Mouse (Mus musculus): ENCODE data around the gene Vps52.
A peak's percentile ranks its signal among the peaks of the same experiment; 100 is the strongest.

The Vps52 gene

GRCm38 (mm10) chr17:33919351-33920281 lies 36.0 kb upstream of the Vps52 start:
- peak; percentile 91 for DNase-seq (ENCODE audit: extremely low read depth, insufficient read length, low spot score)

- peak; percentile 90 for DNase-seq (ENCODE audit: extremely low read depth, insufficient read length, low spot score)
Observed at GRCm38 (mm10) chr17:33920282-33921097, 35.1 kb upstream of the Vps52 start.

- no peak for DNase-seq (ENCODE audit: extremely low read depth, insufficient read length, low spot score)
Observed at GRCm38 (mm10) chr17:33921361-33921760, 34.3 kb upstream of the Vps52 start.

GRCm38 (mm10) chr17:33924577-33925283 lies 30.9 kb upstream of the Vps52 start:
- DNase-seq (ENCODE audit: extremely low read depth, insufficient read length, low spot score): no peak

GRCm38 (mm10) chr17:33925406-33926116 lies 30.1 kb upstream of the Vps52 start:
- no peak for DNase-seq (ENCODE audit: extremely low read depth, insufficient read length, low spot score)

- no peak for DNase-seq (ENCODE audit: extremely low read depth, insufficient read length, low spot score)
Observed at GRCm38 (mm10) chr17:33926207-33926932, 29.2 kb upstream of the Vps52 start.

GRCm38 (mm10) chr17:33928251-33928947 lies 27.2 kb upstream of the Vps52 start:
- DNase-seq (ENCODE audit: extremely low read depth, insufficient read length, low spot score): no peak

GRCm38 (mm10) chr17:33929371-33930279 lies 26.0 kb upstream of the Vps52 start, which contains the start of gene Rgl2:
Gene Rgl2, plus strand, starts transcription at chr17:33929543.
- DNase-seq (ENCODE audit: extremely low read depth, insufficient read length, low spot score): peak; percentile 92

GRCm38 (mm10) chr17:33930280-33931158 lies 25.1 kb upstream of the Vps52 start:
- DNase-seq (ENCODE audit: extremely low read depth, insufficient read length, low spot score): peak; percentile 65

GRCm38 (mm10) chr17:33931159-33931866 lies 24.3 kb upstream of the Vps52 start:
- DNase-seq (ENCODE audit: extremely low read depth, insufficient read length, low spot score): no peak

- DNase-seq (ENCODE audit: extremely low read depth, insufficient read length, low spot score): no peak
Observed at GRCm38 (mm10) chr17:33931947-33932346, 23.7 kb upstream of the Vps52 start.

- no peak for DNase-seq (ENCODE audit: extremely low read depth, insufficient read length, low spot score)
Observed at GRCm38 (mm10) chr17:33932448-33932847, 23.2 kb upstream of the Vps52 start.

- DNase-seq (ENCODE audit: extremely low read depth, insufficient read length, low spot score): no peak
Observed at GRCm38 (mm10) chr17:33932970-33933369, 22.6 kb upstream of the Vps52 start.

- DNase-seq (ENCODE audit: extremely low read depth, insufficient read length, low spot score): no peak
Observed at GRCm38 (mm10) chr17:33935422-33936055, 20.1 kb upstream of the Vps52 start.

GRCm38 (mm10) chr17:33936993-33937392 lies 18.6 kb upstream of the Vps52 start:
- no peak for DNase-seq (ENCODE audit: extremely low read depth, insufficient read length, low spot score)

GRCm38 (mm10) chr17:33938783-33939182 lies 16.8 kb upstream of the Vps52 start:
- DNase-seq (ENCODE audit: extremely low read depth, insufficient read length, low spot score): no peak
